Mouse (Mus musculus) liver, adult (tissue): ENCODE data around the gene Cabcoco1.
A peak's percentile ranks its signal among the peaks of the same experiment; 100 is the strongest.

ENCODE experiments used
- GATA4 ChIP-seq: IDR thresholded peaks from 2 replicates; pipeline ENCODE4 v1.6.1; 2014; ENCODE audit warnings: mild to moderate bottlenecking, low read length; ENCODE audit not compliant: insufficient replicate concordance

Cabcoco1 gene

GRCm38 (mm10) chr10:68529364-68530049, 12.2 kb downstream of the Cabcoco1 start:
- TF ChIP-seq GATA4, result no peak

- no peak for TF ChIP-seq GATA4
These were observed 12.7 kb downstream of the Cabcoco1 start for GRCm38 (mm10) chr10:68528958-68529357.

GRCm38 (mm10) chr10:68522106-68522505, 19.6 kb downstream of the Cabcoco1 start:
- TF ChIP-seq GATA4, result peak; percentile 43; the same call in 1 of the 2 replicates

GRCm38 (mm10) chr10:68512433-68513019, 29.2 kb downstream of the Cabcoco1 start:
- no peak for TF ChIP-seq GATA4

GRCm38 (mm10) chr10:68507741-68508140, 34.0 kb downstream of the Cabcoco1 start:
- no peak for TF ChIP-seq GATA4

- TF ChIP-seq GATA4, result no peak
These were observed 35.5 kb downstream of the Cabcoco1 start for GRCm38 (mm10) chr10:68506242-68506641.

- TF ChIP-seq GATA4, result no peak
These were observed 37.0 kb downstream of the Cabcoco1 start for GRCm38 (mm10) chr10:68504586-68505152.

GRCm38 (mm10) chr10:68501067-68501466, 40.6 kb downstream of the Cabcoco1 start:
- TF ChIP-seq GATA4, result no peak

GRCm38 (mm10) chr10:68495246-68495645, 46.5 kb downstream of the Cabcoco1 start:
- no peak for TF ChIP-seq GATA4

- TF ChIP-seq GATA4, result no peak
These were observed 50.1 kb downstream of the Cabcoco1 start for GRCm38 (mm10) chr10:68491557-68491956.

- no peak for TF ChIP-seq GATA4
These were observed 50.9 kb downstream of the Cabcoco1 start for GRCm38 (mm10) chr10:68490781-68491180.

- no peak for TF ChIP-seq GATA4
These were observed 68.9 kb downstream of the Cabcoco1 start for GRCm38 (mm10) chr10:68472799-68473198.

GRCm38 (mm10) chr10:68465737-68466327, 75.9 kb downstream of the Cabcoco1 start:
- no peak for TF ChIP-seq GATA4

GRCm38 (mm10) chr10:68464943-68465342, 76.8 kb downstream of the Cabcoco1 start:
- TF ChIP-seq GATA4, result 0 out of 2 replicates have a peak, but pooled peaks have one; percentile 41

GRCm38 (mm10) chr10:68459784-68460183, 81.9 kb downstream of the Cabcoco1 start:
- no peak for TF ChIP-seq GATA4

GRCm38 (mm10) chr10:68457019-68457418, 84.7 kb downstream of the Cabcoco1 start:
- no peak for TF ChIP-seq GATA4
